Mouse (Mus musculus): ENCODE data around the gene St6gal1.

The St6gal1 gene

GRCm38 (mm10) chr16:23305830-23306623 is 81.5 kb downstream of the St6gal1 start:
- DNase-seq: peak; percentile 40

GRCm38 (mm10) chr16:23307142-23307968 is 82.8 kb downstream of the St6gal1 start:
- DNase-seq: peak; percentile 22

GRCm38 (mm10) chr16:23308012-23308554 is 83.5 kb downstream of the St6gal1 start:
- DNase-seq: no peak

GRCm38 (mm10) chr16:23309080-23309479 is 84.5 kb downstream of the St6gal1 start:
- DNase-seq: no peak

- DNase-seq: no peak
Observed at GRCm38 (mm10) chr16:23312604-23313003, 88.1 kb downstream of the St6gal1 start.

- peak; percentile 80 for DNase-seq
Observed at GRCm38 (mm10) chr16:23314790-23315189, 90.2 kb downstream of the St6gal1 start.

- DNase-seq: peak; percentile 8
Observed at GRCm38 (mm10) chr16:23317411-23318047, 93.0 kb downstream of the St6gal1 start.

GRCm38 (mm10) chr16:23320025-23320424 is 95.5 kb downstream of the St6gal1 start:
- no peak for DNase-seq

GRCm38 (mm10) chr16:23320579-23320978 is 96.0 kb downstream of the St6gal1 start:
- DNase-seq: no peak

- no peak for DNase-seq
Observed at GRCm38 (mm10) chr16:23322453-23322852, 97.9 kb downstream of the St6gal1 start.

- DNase-seq: no peak
Observed at GRCm38 (mm10) chr16:23323915-23324314, 99.4 kb downstream of the St6gal1 start.

GRCm38 (mm10) chr16:23324867-23325650 is 100.5 kb downstream of the St6gal1 start:
- no peak for DNase-seq

- DNase-seq: peak; percentile 38
Observed at GRCm38 (mm10) chr16:23326664-23327063, 102.1 kb downstream of the St6gal1 start.

- no peak for DNase-seq
Observed at GRCm38 (mm10) chr16:23327266-23327665, 102.7 kb downstream of the St6gal1 start.

- no peak for DNase-seq
Observed at GRCm38 (mm10) chr16:23328201-23328600, 103.7 kb downstream of the St6gal1 start.

- no peak for DNase-seq
Observed at GRCm38 (mm10) chr16:23332136-23332535, 107.6 kb downstream of the St6gal1 start.

GRCm38 (mm10) chr16:23332686-23333085 is 108.1 kb downstream of the St6gal1 start:
- DNase-seq: peak; percentile 47

GRCm38 (mm10) chr16:23333875-23334551 is 109.5 kb downstream of the St6gal1 start:
- no peak for DNase-seq

- peak; percentile 13 for DNase-seq
Observed at GRCm38 (mm10) chr16:23337317-23337716, 112.8 kb downstream of the St6gal1 start.

GRCm38 (mm10) chr16:23341254-23341653 is 116.7 kb downstream of the St6gal1 start:
- DNase-seq: no peak

- no peak for DNase-seq
Observed at GRCm38 (mm10) chr16:23350802-23351201, 126.3 kb downstream of the St6gal1 start.

- no peak for DNase-seq
Observed at GRCm38 (mm10) chr16:23361031-23361430, 136.5 kb downstream of the St6gal1 start.

All from lung, postnatal 36 days (tissue).